Mouse (Mus musculus): Measurements from ENCODE around the gene Tango2.

The Tango2 gene

GRCm38 (mm10) chr16:18252736-18253135 lies 95.2 kb downstream of the Tango2 start:
- DNase-seq (ENCODE audit: low spot score): no peak

GRCm38 (mm10) chr16:18250828-18251790 lies 96.8 kb downstream of the Tango2 start:
- DNase-seq (ENCODE audit: low spot score): no peak
